Mouse (Mus musculus) stomach, postnatal 0 days (tissue): ENCODE data around the gene Mal.
A peak's percentile ranks its signal among the peaks of the same experiment; 100 is the strongest.

Source experiments
- CTCF ChIP-seq: IDR thresholded peaks from 2 replicates; pipeline ENCODE4 v1.5.1; 2016; ENCODE audit warnings: antibody characterized with exemption, low read depth, mild to moderate bottlenecking, moderate library complexity
- EP300 ChIP-seq: optimal IDR thresholded peaks from 2 replicates; pipeline ENCODE3; 2016; ENCODE audit warnings: antibody characterized with exemption

GRCm38 (mm10) chr2:127586694-127587513 is 69.6 kb downstream of the Mal start, which contains the start of the genes Zfp661 and Mrps5:
- TF ChIP-seq EP300: peak; percentile 96
- peak; percentile 13; the same call in 1 of the 2 replicates for TF ChIP-seq CTCF
